Mouse (Mus musculus): ENCODE data around the gene Crtc1.

Gene Crtc1

GRCm38 (mm10) chr8:70439055-70439847, at the start of gene Crtc1:
TSS of gene Crtc1 (minus strand) at chr8:70439579.
- DNase-seq (ENCODE audit: low read depth), result peak; percentile 88

- DNase-seq (ENCODE audit: low read depth), result no peak
Observed at GRCm38 (mm10) chr8:70488931-70489470, 49.6 kb upstream of the Crtc1 start.

DNA sequence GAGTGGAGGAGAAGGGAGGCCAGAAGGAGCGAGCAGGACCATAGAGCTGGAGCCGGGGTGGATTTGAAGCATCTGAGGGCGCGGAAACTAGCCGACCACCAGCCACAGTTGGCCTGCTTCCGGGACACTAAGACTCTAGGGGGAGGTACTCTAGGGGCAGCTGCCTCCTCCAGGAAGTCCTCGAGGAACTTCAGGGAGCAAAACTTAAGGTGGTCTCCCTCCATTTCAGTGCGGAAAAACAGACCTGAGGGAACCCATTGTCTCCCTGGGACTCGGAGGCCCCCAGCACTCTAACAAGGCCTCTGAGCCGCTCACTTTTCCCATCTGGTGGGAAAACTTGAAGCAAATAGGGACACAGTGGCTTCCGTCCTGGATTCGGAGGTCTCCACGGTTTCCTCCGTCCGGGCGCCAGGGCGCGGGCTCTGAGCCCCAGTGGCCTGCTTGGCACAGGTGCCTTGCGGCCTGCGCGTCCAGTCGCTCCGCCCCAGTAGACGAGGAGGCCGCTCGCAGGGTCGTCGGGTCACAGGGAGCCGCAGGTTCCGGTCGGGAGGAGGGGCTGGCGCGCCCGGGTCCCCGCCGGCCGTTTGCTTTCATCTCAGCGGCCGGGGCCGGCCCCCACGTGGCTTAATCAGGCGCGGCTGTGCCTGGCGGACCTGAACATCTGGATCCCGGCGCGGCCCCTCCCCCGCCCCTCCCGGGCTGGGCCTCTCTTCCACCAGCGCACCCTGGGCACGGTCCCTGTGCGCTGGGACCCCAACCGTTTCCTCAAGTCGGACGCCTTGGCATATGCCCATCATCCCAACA, 48.8 kb upstream of the Crtc1 start:
- no peak for DNase-seq (ENCODE audit: low read depth)

GRCm38 (mm10) chr8:70486941-70487520, 47.7 kb upstream of the Crtc1 start, which contains the start of gene Tmem59l:
TSS of gene Tmem59l (minus strand) at chr8:70487358.
- DNase-seq (ENCODE audit: low read depth), result no peak

- DNase-seq (ENCODE audit: low read depth), result no peak
Observed at GRCm38 (mm10) chr8:70486191-70486681, 46.9 kb upstream of the Crtc1 start.

DNA sequence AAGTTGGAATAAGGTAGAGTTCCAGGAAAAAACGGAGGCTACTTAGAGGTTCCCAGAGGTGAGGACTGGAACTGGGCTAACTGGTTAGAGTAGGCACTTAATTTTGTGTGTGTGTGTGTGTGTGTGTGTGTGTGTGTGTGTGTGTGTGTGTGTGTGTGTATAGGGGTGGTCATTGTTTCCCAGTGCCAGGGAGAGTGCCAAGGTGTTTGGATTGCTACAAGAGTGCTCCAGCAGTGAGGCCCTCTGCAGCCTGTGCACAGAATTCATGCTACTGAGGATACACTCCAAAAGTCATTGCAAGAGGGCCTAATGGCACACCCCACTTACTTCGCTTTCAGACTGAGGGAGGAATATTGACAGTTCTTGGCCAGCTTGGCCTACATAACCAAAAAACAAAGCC, 43.6 kb upstream of the Crtc1 start:
- no peak for DNase-seq (ENCODE audit: low read depth)

DNA sequence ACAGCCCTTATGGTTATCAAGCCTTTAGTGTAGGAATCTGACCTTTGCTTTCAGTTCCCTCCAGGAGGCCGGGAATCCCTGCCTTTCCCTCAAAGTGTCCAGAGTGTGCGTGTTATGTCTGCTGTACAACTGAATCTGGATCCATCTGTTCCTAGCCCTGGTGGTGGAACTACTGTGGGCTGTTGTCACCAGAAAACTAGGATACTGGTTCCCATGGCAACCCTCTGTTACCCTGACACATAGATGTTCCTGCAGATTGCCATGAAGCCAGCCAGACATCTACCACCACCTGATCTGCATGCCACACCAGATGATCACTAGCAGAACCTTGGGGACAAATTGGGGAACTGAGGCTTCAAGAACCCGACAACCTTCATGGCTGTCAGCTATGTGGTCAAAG, 42.5 kb upstream of the Crtc1 start:
- DNase-seq (ENCODE audit: low read depth), result no peak

GRCm38 (mm10) chr8:70477269-70477982, 38.0 kb upstream of the Crtc1 start:
- DNase-seq (ENCODE audit: low read depth), result peak; percentile 73

DNA sequence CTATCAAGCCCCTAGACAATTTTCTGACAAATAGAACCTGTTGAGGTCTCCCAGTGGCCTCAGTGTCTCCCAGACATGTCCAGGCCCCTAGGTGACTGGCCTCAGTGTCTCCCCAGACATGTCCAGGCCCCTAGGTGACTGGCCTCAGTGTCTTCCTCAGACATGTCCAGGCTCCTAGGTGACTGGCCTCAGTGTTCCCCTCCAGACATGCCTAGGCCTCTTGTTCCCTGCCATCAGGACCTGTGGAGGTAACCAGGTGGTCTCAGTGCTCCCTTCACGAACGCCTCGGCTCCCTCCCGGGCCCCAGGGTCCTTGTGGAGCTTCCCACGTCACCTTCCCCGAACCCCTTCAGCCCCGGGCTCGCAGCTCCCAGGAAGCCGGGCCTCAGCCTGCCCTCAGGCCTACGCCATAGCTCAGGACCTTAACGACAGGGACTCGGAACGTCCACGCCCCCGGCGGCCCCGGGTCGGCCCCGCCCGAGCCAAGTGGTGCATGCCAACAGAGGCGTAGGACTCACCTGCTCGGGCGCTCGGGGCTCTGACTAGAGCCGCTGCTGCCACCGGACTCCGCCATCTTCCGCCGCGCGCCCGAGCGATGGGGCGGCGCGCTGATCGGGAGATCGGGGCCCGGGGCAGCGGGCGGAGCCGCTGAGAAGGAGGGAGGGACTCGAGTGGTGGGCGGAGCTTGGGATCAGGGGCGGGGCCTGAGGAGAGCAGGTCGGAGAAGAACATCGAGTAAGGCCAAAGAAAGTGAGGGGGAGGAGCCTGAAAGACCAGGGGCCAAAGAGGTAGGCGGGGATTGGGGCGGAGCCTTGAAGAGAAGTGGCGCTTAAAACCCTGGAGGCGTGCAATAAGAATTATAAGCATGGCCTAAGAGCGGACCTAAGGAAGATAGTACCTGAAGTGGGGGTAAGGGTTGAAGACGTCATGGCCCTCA, 37.2 kb upstream of the Crtc1 start, which contains the start of gene Klhl26:
Gene Klhl26 (minus strand): TSS at position 636 of the 936 bp plus-strand sequence.
- DNase-seq (ENCODE audit: low read depth), result peak; percentile 99

- DNase-seq (ENCODE audit: low read depth), result no peak
Observed at GRCm38 (mm10) chr8:70471856-70472255, 32.5 kb upstream of the Crtc1 start.

GRCm38 (mm10) chr8:70469938-70470337, 30.6 kb upstream of the Crtc1 start:
- no peak for DNase-seq (ENCODE audit: low read depth)

- DNase-seq (ENCODE audit: low read depth), result no peak
Observed at GRCm38 (mm10) chr8:70469295-70469916, 30.0 kb upstream of the Crtc1 start.

DNA sequence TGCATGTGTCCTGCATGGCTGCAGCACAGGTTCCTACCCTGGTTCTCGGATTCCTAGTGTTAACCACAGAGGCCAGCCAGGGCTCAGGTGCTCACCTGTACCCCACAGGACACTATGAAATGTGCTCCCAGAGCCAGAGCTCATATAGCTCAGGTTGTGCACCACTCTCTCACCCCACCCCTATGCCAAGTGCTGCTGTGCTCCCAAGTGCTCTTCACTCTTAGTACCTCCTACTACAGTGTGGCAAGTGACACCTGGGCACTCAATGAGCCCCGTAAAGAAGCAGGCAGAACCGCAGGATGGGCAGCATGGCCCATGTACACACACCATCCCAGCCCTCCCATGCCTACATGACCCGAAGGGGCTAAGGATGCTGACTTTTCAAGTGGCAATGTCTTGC, 29.4 kb upstream of the Crtc1 start:
- DNase-seq (ENCODE audit: low read depth), result no peak

GRCm38 (mm10) chr8:70467907-70468306, 28.5 kb upstream of the Crtc1 start:
- DNase-seq (ENCODE audit: low read depth), result no peak

- DNase-seq (ENCODE audit: low read depth), result no peak
Observed at GRCm38 (mm10) chr8:70467229-70467725, 27.9 kb upstream of the Crtc1 start.

GRCm38 (mm10) chr8:70466771-70467170, 27.4 kb upstream of the Crtc1 start:
- no peak for DNase-seq (ENCODE audit: low read depth)

DNA sequence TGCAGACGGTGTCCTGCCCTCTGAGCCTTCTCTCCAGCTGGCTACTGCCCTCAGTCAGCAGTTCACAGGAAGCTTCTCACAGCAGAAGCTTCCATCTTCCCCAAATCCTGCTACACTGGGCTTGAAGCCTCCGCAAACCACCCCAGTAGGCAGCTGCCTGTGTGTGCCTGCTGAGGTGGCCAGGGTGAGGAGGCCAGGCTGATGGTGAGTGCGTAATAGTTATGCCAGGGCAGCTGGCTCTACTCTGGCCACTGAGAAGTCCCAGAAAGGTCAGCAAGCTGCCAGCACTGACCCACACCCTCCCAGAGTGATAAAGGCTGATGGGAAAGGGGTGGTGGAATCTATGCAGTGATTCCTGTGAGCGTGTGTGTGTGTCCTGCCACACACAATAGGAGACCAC, 26.9 kb upstream of the Crtc1 start:
- no peak for DNase-seq (ENCODE audit: low read depth)

DNA sequence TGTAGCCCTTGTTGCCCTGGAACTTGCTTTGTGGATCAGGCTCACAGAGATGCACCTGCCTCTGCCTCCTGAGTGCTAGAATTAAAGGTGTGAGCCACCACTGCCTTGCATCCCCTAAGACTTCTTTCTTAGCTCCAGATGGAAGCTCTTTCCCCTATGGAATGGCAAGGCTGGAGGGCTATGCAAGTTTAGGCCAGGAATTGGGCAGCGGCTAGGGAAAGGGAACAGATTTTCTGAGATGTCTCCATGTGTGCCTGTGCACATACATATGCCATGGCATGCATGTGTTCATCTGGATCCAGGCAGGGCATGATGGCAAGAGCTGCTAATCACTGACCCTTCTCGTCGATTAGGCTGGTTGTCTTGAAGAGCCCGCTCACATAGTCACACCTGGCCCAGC, 26.3 kb upstream of the Crtc1 start:
- DNase-seq (ENCODE audit: low read depth), result no peak

- DNase-seq (ENCODE audit: low read depth), result no peak
Observed at GRCm38 (mm10) chr8:70464162-70464561, 24.8 kb upstream of the Crtc1 start.

GRCm38 (mm10) chr8:70463306-70463705, 23.9 kb upstream of the Crtc1 start:
- no peak for DNase-seq (ENCODE audit: low read depth)

All from c-Kit-positive CD71-positive TER-119-negative erythroid progenitor cells, embryonic 14.5 days (primary cell).